Mouse (Mus musculus) liver, embryonic 15.5 days (tissue): Measurements from ENCODE around the gene Arid3a. TPM values are rescaled to one million over a fixed set of nuclear protein-coding genes. Genes with fewer than 3 reads are reported as not detected.
A peak's percentile ranks its signal among the peaks of the same experiment; 100 is the strongest.
"Not testable (repeated sequence)": the region's sequence is repeated elsewhere in the genome, so short reads cannot be mapped to it uniquely, and the experiment has no call there.

ENCODE experiments used
- ATAC-seq: fragments of 200-750 bp; cut with Nextera tagmentation; 2 replicates; pipeline ENCODE4 v1.8.0; 2017; ENCODE audit warnings: moderate number of reproducible peaks, mild to moderate bottlenecking, moderate library complexity; ENCODE audit not compliant: insufficient read depth
- H3K27ac ChIP-seq: fragments of 300-500 bp; sonication (generic); replicated peaks from 2 replicates; pipeline ENCODE4 v1.5.1; 2015; ENCODE audit warnings: mild to moderate bottlenecking, inconsistent platforms
- H3K27me3 ChIP-seq: fragments of 300-500 bp; sonication (generic); 2 replicates; pipeline ENCODE4 v1.6.1; 2015; ENCODE audit warnings: mild to moderate bottlenecking, inconsistent platforms
- H3K36me3 ChIP-seq: fragments of 300-500 bp; sonication (generic); replicated peaks from 2 replicates; pipeline ENCODE4 v1.6.1; 2015; ENCODE audit warnings: moderate library complexity, mild to moderate bottlenecking, inconsistent platforms
- H3K4me1 ChIP-seq: fragments of 300-500 bp; sonication (generic); replicated peaks from 2 replicates; pipeline ENCODE4 v1.6.1; 2015; ENCODE audit warnings: inconsistent platforms
- H3K4me2 ChIP-seq: fragments of 300-500 bp; sonication (generic); 2 replicates; pipeline ENCODE4 v1.6.1; 2015; ENCODE audit warnings: moderate library complexity, mild to moderate bottlenecking, inconsistent platforms
- H3K4me3 ChIP-seq: fragments of 300-500 bp; sonication (generic); replicated peaks from 2 replicates; pipeline ENCODE4 v1.5.1; 2015; ENCODE audit warnings: mild to moderate bottlenecking, inconsistent platforms
- H3K9ac ChIP-seq: fragments of 300-500 bp; sonication (generic); 2 replicates; pipeline ENCODE4 v1.6.1; 2015; ENCODE audit warnings: moderate library complexity, mild to moderate bottlenecking, inconsistent platforms
- H3K9me3 ChIP-seq: fragments of 300-500 bp; sonication (generic); replicated peaks from 2 replicates; pipeline ENCODE4 v1.6.1; 2016; ENCODE audit warnings: inconsistent platforms
- WGBS: fragments of 180-500 bp; shearing (Covaris S2); methylation state at CpG from one replicate; pipeline ENCODE4 v1.1.7; 2015; ENCODE audit warnings: mixed read lengths; ENCODE audit not compliant: insufficient replicate concordance; 5-methylcytosine and 5-hydroxymethylcytosine counted together
- polyA plus RNA-seq: library from polyadenylated mRNA; unstranded; fragments of >200 nt; fragmentation: Nextera tagmentation; extraction: Ambion mirVana; gene quantifications from 2 replicates; pipeline ENCODE4 v1.2.1, GENCODE M21; 2015

Gene Arid3a
- polyA plus RNA-seq, 1 experiment from 2014 or later = 6.1 TPM

- peaks cover 26% of the 10 kb centered on the region for H3K4me1 ChIP-seq
- H3K4me3 ChIP-seq = no peak overlapping the region
- H3K27ac ChIP-seq = 0 out of 2 replicates have a peak overlapping the region, but pooled peaks have one; percentile 14
- WGBS = 66% methylated on average over 8 of the region's 8 CpGs
- H3K9ac ChIP-seq = no peak overlapping the region
- H3K27me3 ChIP-seq = peaks cover 16% of the 10 kb centered on the region
- no peaks in the 10 kb centered on the region for H3K9me3 ChIP-seq
- no peak for ATAC-seq
- H3K36me3 ChIP-seq = no peaks in the 10 kb centered on the region
- 0 out of 2 replicates have a peak overlapping the region, but pooled peaks have one; percentile 5 for H3K4me2 ChIP-seq
Observed at GRCm38 (mm10) chr10:79886611-79887010, 40.2 kb upstream of the Arid3a start.

GRCm38 (mm10) chr10:79889386-79889785 lies 37.5 kb upstream of the Arid3a start:
- no peak overlapping the region for H3K4me3 ChIP-seq
- no peak for ATAC-seq
- H3K9ac ChIP-seq = no peak overlapping the region
- H3K27ac ChIP-seq = no peak overlapping the region
- 22% methylated on average over 2 of the region's 2 CpGs for WGBS
- no peak overlapping the region for H3K4me2 ChIP-seq
- no peaks in the 10 kb centered on the region for H3K27me3 ChIP-seq
- no peaks in the 10 kb centered on the region for H3K36me3 ChIP-seq
- peaks cover 2% of the 10 kb centered on the region; the same call in 1 of the 2 replicates for H3K4me1 ChIP-seq
- H3K9me3 ChIP-seq = no peaks in the 10 kb centered on the region

GRCm38 (mm10) chr10:79890670-79891069 lies 36.2 kb upstream of the Arid3a start, which contains the start of gene Cfd:
Gene Cfd (plus strand): TSS chr10:79890853.
- no peak for ATAC-seq
- no peak within 1 kb of the TSS for H3K4me2 ChIP-seq
- H3K27me3 ChIP-seq = no peaks in the 10 kb centered on the region
- H3K4me1 ChIP-seq = no peaks in the 10 kb centered on the region
- no peak within 1 kb of the TSS for H3K4me3 ChIP-seq
- H3K36me3 ChIP-seq = peaks cover 6% of the 10 kb centered on the region; the same call in 1 of the 2 replicates
- no peaks in the 10 kb centered on the region for H3K9me3 ChIP-seq
- no peak within 1 kb of the TSS for H3K9ac ChIP-seq
- no peak within 1 kb of the TSS for H3K27ac ChIP-seq
- WGBS = 44% methylated on average over 5 of the region's 5 CpGs

GRCm38 (mm10) chr10:79892451-79893118 lies 34.3 kb upstream of the Arid3a start:
- H3K36me3 ChIP-seq = peaks cover 18% of the 10 kb centered on the region
- H3K27me3 ChIP-seq, H3K27ac ChIP-seq, H3K9me3 ChIP-seq, H3K4me3 ChIP-seq, ATAC-seq, H3K4me2 ChIP-seq, H3K9ac ChIP-seq: not testable (repeated sequence)
- 38% methylated on average over 22 of the region's 22 CpGs for WGBS
- peaks cover 11% of the 10 kb centered on the region; the same call in 1 of the 2 replicates for H3K4me1 ChIP-seq

- ATAC-seq = no peak
- Histone ChIP-seq H3K9ac (no peak overlapping the region), H3K9me3 (no peaks in the 10 kb centered on the region), H3K36me3 (peaks cover 18% of the 10 kb centered on the region), H3K27me3 (no peaks in the 10 kb centered on the region), H3K4me3 (no peak overlapping the region), H3K4me1 (peaks cover 17% of the 10 kb centered on the region), H3K27ac (no peak overlapping the region), H3K4me2 (no peak overlapping the region)
- WGBS = 87% methylated on average over 16 of the region's 16 CpGs
Observed at GRCm38 (mm10) chr10:79896306-79896705, 30.5 kb upstream of the Arid3a start.

- peaks cover 17% of the 10 kb centered on the region for H3K4me1 ChIP-seq
- peak; percentile 4; the same call in 1 of the 2 replicates for ATAC-seq
- H3K9me3 ChIP-seq = no peaks in the 10 kb centered on the region
- peaks cover 18% of the 10 kb centered on the region for H3K36me3 ChIP-seq
- no peaks in the 10 kb centered on the region for H3K27me3 ChIP-seq
- H3K9ac ChIP-seq = no peak overlapping the region
- H3K27ac ChIP-seq = peak overlapping the region; percentile 63
- WGBS = 67% methylated on average over 13 of the region's 13 CpGs
- no peak overlapping the region for H3K4me3 ChIP-seq
- H3K4me2 ChIP-seq = no peak overlapping the region
Observed at GRCm38 (mm10) chr10:79896814-79897213, 30.0 kb upstream of the Arid3a start.

- WGBS = 54% methylated on average over 20 of the region's 20 CpGs
- H3K36me3 ChIP-seq = peaks cover 21% of the 10 kb centered on the region
- peaks cover 17% of the 10 kb centered on the region for H3K4me1 ChIP-seq
- H3K27me3 ChIP-seq = no peaks in the 10 kb centered on the region
- 0 out of 2 replicates have a peak overlapping the region, but pooled peaks have one; percentile 5 for H3K4me3 ChIP-seq
- ATAC-seq = peak; percentile 73
- H3K4me2 ChIP-seq = peak overlapping the region; percentile 33
- no peak overlapping the region for H3K9ac ChIP-seq
- peak overlapping the region; percentile 63 for H3K27ac ChIP-seq
- H3K9me3 ChIP-seq = no peaks in the 10 kb centered on the region
Observed at GRCm38 (mm10) chr10:79897316-79898245, 29.3 kb upstream of the Arid3a start.

GRCm38 (mm10) chr10:79900951-79901410 lies 25.9 kb upstream of the Arid3a start:
- H3K27ac ChIP-seq = no peak overlapping the region
- H3K9me3 ChIP-seq = no peaks in the 10 kb centered on the region
- WGBS = 72% methylated on average over 2 of the region's 2 CpGs
- H3K4me2 ChIP-seq = no peak overlapping the region
- peaks cover 35% of the 10 kb centered on the region for H3K36me3 ChIP-seq
- H3K4me3 ChIP-seq = no peak overlapping the region
- no peak for ATAC-seq
- no peaks in the 10 kb centered on the region for H3K27me3 ChIP-seq
- no peak overlapping the region for H3K9ac ChIP-seq
- peaks cover 17% of the 10 kb centered on the region for H3K4me1 ChIP-seq

- Histone ChIP-seq H3K4me3 (no peak overlapping the region), H3K9ac (no peak overlapping the region), H3K27me3 (no peaks in the 10 kb centered on the region), H3K4me1 (peaks cover 33% of the 10 kb centered on the region), H3K4me2 (no peak overlapping the region), H3K36me3 (peaks cover 55% of the 10 kb centered on the region), H3K9me3 (no peaks in the 10 kb centered on the region), H3K27ac (no peak overlapping the region)
- ATAC-seq = no peak
- WGBS = 81% methylated on average over 9 of the region's 9 CpGs
Observed at GRCm38 (mm10) chr10:79906712-79907111, 20.1 kb upstream of the Arid3a start.

GRCm38 (mm10) chr10:79907415-79907814 lies 19.4 kb upstream of the Arid3a start:
- no peak for ATAC-seq
- peak overlapping the region; percentile 72 for H3K4me2 ChIP-seq
- H3K36me3 ChIP-seq = peaks cover 61% of the 10 kb centered on the region
- H3K9ac ChIP-seq = no peak overlapping the region
- H3K4me3 ChIP-seq = peak overlapping the region; percentile 96
- peaks cover 36% of the 10 kb centered on the region for H3K4me1 ChIP-seq
- no peaks in the 10 kb centered on the region for H3K27me3 ChIP-seq
- 89% methylated on average over 10 of the region's 10 CpGs for WGBS
- H3K9me3 ChIP-seq = no peaks in the 10 kb centered on the region
- H3K27ac ChIP-seq = peak overlapping the region; percentile 97; the same call in 1 of the 2 replicates
